Mouse (Mus musculus): Measurements from ENCODE around the gene Cyp4f18. TPM values are rescaled to one million over a fixed set of nuclear protein-coding genes. Genes with fewer than 3 reads are reported as not detected.
A peak's percentile ranks its signal among the peaks of the same experiment; 100 is the strongest.

The Cyp4f18 gene
- polyA plus RNA-seq, 1 experiment, result 16.6 TPM

- peaks cover 35% of the 10 kb centered on the region for H3K4me1 ChIP-seq (ENCODE audit: control insufficient read depth, insufficient read depth, low read length)
- H3K27ac ChIP-seq (ENCODE audit: insufficient read depth, low read depth, low read length), result peak overlapping the region; percentile 63
- no peak for TF ChIP-seq CTCF (IDR thresholded peaks at IDR 0.05; ENCODE audit: low read depth, low read length)
- no peak for TF ChIP-seq POLR2A (IDR thresholded peaks at IDR 0.05; ENCODE audit: borderline replicate concordance, low read depth, low read length)
- H3K4me3 ChIP-seq (ENCODE audit: insufficient read depth, low read length), result no peak overlapping the region
Measured at GRCm38 (mm10) chr8:72008134-72008641, 1.2 kb downstream of the Cyp4f18 start.

- no peak for TF ChIP-seq POLR2A (IDR thresholded peaks at IDR 0.05; ENCODE audit: borderline replicate concordance, low read depth, low read length)
- TF ChIP-seq CTCF (IDR thresholded peaks at IDR 0.05; ENCODE audit: low read depth, low read length), result no peak
Measured at GRCm38 (mm10) chr8:72006763-72007162, 2.7 kb downstream of the Cyp4f18 start.

GRCm38 (mm10) chr8:72005912-72006311, 3.5 kb downstream of the Cyp4f18 start:
- Histone ChIP-seq H3K27ac (ENCODE audit: insufficient read depth, low read depth, low read length) (no peak overlapping the region), H3K4me3 (ENCODE audit: insufficient read depth, low read length) (no peak overlapping the region), H3K4me1 (ENCODE audit: control insufficient read depth, insufficient read depth, low read length) (peaks cover 31% of the 10 kb centered on the region)
- TF ChIP-seq POLR2A (IDR thresholded peaks at IDR 0.05; ENCODE audit: borderline replicate concordance, low read depth, low read length) (no peak), CTCF (IDR thresholded peaks at IDR 0.05; ENCODE audit: low read depth, low read length) (no peak)

More at GRCm38 (mm10) chr8:72006763-72007162, 2.7 kb downstream of the Cyp4f18 start:
- Histone ChIP-seq H3K4me1 (ENCODE audit: control insufficient read depth, insufficient read depth, low read length) (peaks cover 31% of the 10 kb centered on the region), H3K4me3 (ENCODE audit: insufficient read depth, low read length) (no peak overlapping the region), H3K27ac (ENCODE audit: insufficient read depth, low read depth, low read length) (no peak overlapping the region)

- H3K4me3 ChIP-seq (ENCODE audit: insufficient read depth, low read length), result no peak overlapping the region
- no peak overlapping the region for H3K27ac ChIP-seq (ENCODE audit: insufficient read depth, low read depth, low read length)
- no peak for TF ChIP-seq CTCF (IDR thresholded peaks at IDR 0.05; ENCODE audit: low read depth, low read length)
- no peak for TF ChIP-seq POLR2A (IDR thresholded peaks at IDR 0.05; ENCODE audit: borderline replicate concordance, low read depth, low read length)
- H3K4me1 ChIP-seq (ENCODE audit: control insufficient read depth, insufficient read depth, low read length), result peaks cover 8% of the 10 kb centered on the region
Measured at GRCm38 (mm10) chr8:72002942-72003341, 6.5 kb downstream of the Cyp4f18 start.

- Histone ChIP-seq H3K4me1 (ENCODE audit: control insufficient read depth, insufficient read depth, low read length) (no peaks in the 10 kb centered on the region), H3K27ac (ENCODE audit: insufficient read depth, low read depth, low read length) (no peak overlapping the region), H3K4me3 (ENCODE audit: insufficient read depth, low read length) (no peak overlapping the region)
- TF ChIP-seq CTCF (IDR thresholded peaks at IDR 0.05; ENCODE audit: low read depth, low read length) (no peak), POLR2A (IDR thresholded peaks at IDR 0.05; ENCODE audit: borderline replicate concordance, low read depth, low read length) (no peak)
Measured at GRCm38 (mm10) chr8:72000223-72000622, 9.2 kb downstream of the Cyp4f18 start.

- TF ChIP-seq POLR2A (IDR thresholded peaks at IDR 0.05; ENCODE audit: borderline replicate concordance, low read depth, low read length) (no peak), CTCF (IDR thresholded peaks at IDR 0.05; ENCODE audit: low read depth, low read length) (no peak)
- Histone ChIP-seq H3K4me3 (ENCODE audit: insufficient read depth, low read length) (no peak overlapping the region), H3K4me1 (ENCODE audit: control insufficient read depth, insufficient read depth, low read length) (no peaks in the 10 kb centered on the region), H3K27ac (ENCODE audit: insufficient read depth, low read depth, low read length) (no peak overlapping the region)
Measured at GRCm38 (mm10) chr8:71999434-71999833, 10.0 kb downstream of the Cyp4f18 start.

- no peak overlapping the region for H3K4me3 ChIP-seq (ENCODE audit: insufficient read depth, low read length)
- no peaks in the 10 kb centered on the region for H3K4me1 ChIP-seq (ENCODE audit: control insufficient read depth, insufficient read depth, low read length)
- H3K27ac ChIP-seq (ENCODE audit: insufficient read depth, low read depth, low read length), result no peak overlapping the region
- no peak for TF ChIP-seq POLR2A (IDR thresholded peaks at IDR 0.05; ENCODE audit: borderline replicate concordance, low read depth, low read length)
Measured at GRCm38 (mm10) chr8:71988867-71989599, 20.4 kb downstream of the Cyp4f18 start.

GRCm38 (mm10) chr8:71988110-71988866, 21.1 kb downstream of the Cyp4f18 start:
- Histone ChIP-seq H3K4me1 (ENCODE audit: control insufficient read depth, insufficient read depth, low read length) (no peaks in the 10 kb centered on the region), H3K27ac (ENCODE audit: insufficient read depth, low read depth, low read length) (no peak overlapping the region), H3K4me3 (ENCODE audit: insufficient read depth, low read length) (no peak overlapping the region)
- no peak for TF ChIP-seq CTCF (IDR thresholded peaks at IDR 0.05; ENCODE audit: low read depth, low read length)
- TF ChIP-seq POLR2A (IDR thresholded peaks at IDR 0.05; ENCODE audit: borderline replicate concordance, low read depth, low read length), result no peak

- TF ChIP-seq CTCF (IDR thresholded peaks at IDR 0.05; ENCODE audit: low read depth, low read length) (no peak), POLR2A (IDR thresholded peaks at IDR 0.05; ENCODE audit: borderline replicate concordance, low read depth, low read length) (no peak)
- Histone ChIP-seq H3K27ac (ENCODE audit: insufficient read depth, low read depth, low read length) (no peak overlapping the region), H3K4me3 (ENCODE audit: insufficient read depth, low read length) (no peak overlapping the region), H3K4me1 (ENCODE audit: control insufficient read depth, insufficient read depth, low read length) (peaks cover 11% of the 10 kb centered on the region)
Measured at GRCm38 (mm10) chr8:71984601-71985000, 24.8 kb downstream of the Cyp4f18 start.

GRCm38 (mm10) chr8:71981456-71981855, 28.0 kb downstream of the Cyp4f18 start:
- TF ChIP-seq CTCF (IDR thresholded peaks at IDR 0.05; ENCODE audit: low read depth, low read length) (no peak), POLR2A (IDR thresholded peaks at IDR 0.05; ENCODE audit: borderline replicate concordance, low read depth, low read length) (no peak)
- Histone ChIP-seq H3K27ac (ENCODE audit: insufficient read depth, low read depth, low read length) (no peak overlapping the region), H3K4me1 (ENCODE audit: control insufficient read depth, insufficient read depth, low read length) (peaks cover 11% of the 10 kb centered on the region), H3K4me3 (ENCODE audit: insufficient read depth, low read length) (no peak overlapping the region)

Measured in bone marrow macrophage, adult 2 months (primary cell).